11 mouse cellular contexts compared by ENCODE assay signal in genomic region chr7:57512955-57513354, GRCm38 (mm10). TPM values are rescaled to one million over a fixed set of nuclear protein-coding genes. Genes with fewer than 3 reads are reported as not detected.
DNase-seq lines count a peak whose midpoint lies in the region; ATAC-seq and TF ChIP-seq lines count a peak whose summit lies in the region.
"Had no signal": no experiment of that assay in that cellular context is flagged by ENCODE, and none has a peak within 500 bp of the region (broad histone marks: within the 10 kb centered on the region; RNA-seq: fewer than 3 reads in every experiment).

No protein-coding gene starts in this region.

- no peak overlapping the region for H3K9ac ChIP-seq in embryonic facial prominence, embryonic 11.5 days (replicated peaks; ENCODE audit: low read length)
- no peak overlapping the region for H3K9ac ChIP-seq in lung, postnatal 0 days (replicated peaks; ENCODE audit: low read depth)

- no peak for ATAC-seq in embryonic facial prominence, embryonic 11.5 days (replicated peaks; ENCODE audit: insufficient number of reproducible peaks, low FRiP score, low TSS enrichment, low read depth)
- ATAC-seq in lung, postnatal 0 days: no peak
- no peak for ATAC-seq in megakaryocyte-erythroid progenitor cell, adult 5-6 weeks (replicated peaks; ENCODE audit: low FRiP score, low TSS enrichment, poor library complexity, severe bottlenecking)

- peak; percentile 8 for DNase-seq in embryonic facial prominence, embryonic 11.5 days (ENCODE audit: low spot score)
- DNase-seq in embryonic facial prominence, embryonic 10.5 days (ENCODE audit: low spot score): no peak
- DNase-seq in left cerebral cortex, adult 2 months (ENCODE audit: extremely low spot score in 1 of 2, low spot score in 2 of 2): peak; percentile 41 to 56
- no peak for DNase-seq in left cerebral cortex, adult 8-10 months (ENCODE audit: low spot score in 2 of 2)
- DNase-seq in cerebellum, postnatal 10 days: peak; percentile 66 to 70
- DNase-seq in retina, embryonic 14.5 days (ENCODE audit: low spot score): peak; percentile 51
- DNase-seq in lung, postnatal 0 days (ENCODE audit: low spot score): no peak
- DNase-seq: liver had no signal

- peaks cover 30% of the 10 kb centered on the region for H3K27me3 ChIP-seq in embryonic facial prominence, embryonic 11.5 days (ENCODE audit: control insufficient read depth, insufficient read depth, low read length)
- peaks cover 42% of the 10 kb centered on the region for H3K27me3 ChIP-seq in embryonic facial prominence, embryonic 10.5 days (replicated peaks; ENCODE audit: low read depth, poor library complexity, severe bottlenecking)
- H3K27me3 ChIP-seq in lung, postnatal 0 days (replicated peaks; ENCODE audit: insufficient read depth, low read length): peaks cover 12% of the 10 kb centered on the region
- H3K27me3 ChIP-seq: CH12.LX had no signal

- WGBS in embryonic facial prominence, embryonic 11.5 days: 37% methylated on average over 3 of the region's 3 CpGs
- WGBS in embryonic facial prominence, embryonic 10.5 days: 30% methylated on average over 3 of the region's 3 CpGs
- WGBS in lung, postnatal 0 days: 19% methylated on average over 3 of the region's 3 CpGs

- H3K9me3 ChIP-seq in embryonic facial prominence, embryonic 11.5 days (replicated peaks; ENCODE audit: control insufficient read depth, low read length): no peaks in the 10 kb centered on the region
- no peaks in the 10 kb centered on the region for H3K9me3 ChIP-seq in embryonic facial prominence, embryonic 10.5 days
- no peaks in the 10 kb centered on the region for H3K9me3 ChIP-seq in lung, postnatal 0 days (ENCODE audit: low read length)

- H3K4me3 ChIP-seq in embryonic facial prominence, embryonic 11.5 days (ENCODE audit: low read depth, low read length): no peak overlapping the region
- no peak overlapping the region for H3K4me3 ChIP-seq in embryonic facial prominence, embryonic 10.5 days
- no peak overlapping the region for H3K4me3 ChIP-seq in left cerebral cortex, adult 2 months
- H3K4me3 ChIP-seq in lung, postnatal 0 days (ENCODE audit: low read depth, low read length): no peak overlapping the region

- H3K36me3 ChIP-seq in embryonic facial prominence, embryonic 11.5 days (replicated peaks; ENCODE audit: control insufficient read depth, insufficient read depth, low read depth, low read length): no peaks in the 10 kb centered on the region
- no peaks in the 10 kb centered on the region for H3K36me3 ChIP-seq in embryonic facial prominence, embryonic 10.5 days (replicated peaks)
- H3K36me3 ChIP-seq in lung, postnatal 0 days (ENCODE audit: insufficient read depth, low read length): no peaks in the 10 kb centered on the region

- TF ChIP-seq EP300 in lung, postnatal 0 days (IDR thresholded peaks at IDR 0.05): no peak

- intact Hi-C loops in left cerebral cortex, adult 2 months (cut with DNase I): loop anchor here (10.0 kb wide), 5 partner anchors 272 to 1232 kb away; no protein-coding TSS in a partner anchor

- H3K4me2 ChIP-seq in embryonic facial prominence, embryonic 11.5 days (ENCODE audit: low read depth, low read length): no peak overlapping the region
- no peak overlapping the region for H3K4me2 ChIP-seq in lung, postnatal 0 days (replicated peaks; ENCODE audit: low read depth, low read length)

- H3K27ac ChIP-seq in embryonic facial prominence, embryonic 11.5 days (replicated peaks; ENCODE audit: low read depth, low read length): no peak overlapping the region
- no peak overlapping the region for H3K27ac ChIP-seq in embryonic facial prominence, embryonic 10.5 days (replicated peaks)
- H3K27ac ChIP-seq in left cerebral cortex, adult 2 months: no peak overlapping the region
- no peak overlapping the region for H3K27ac ChIP-seq in lung, postnatal 0 days (ENCODE audit: low read length)

- peak; percentile 70 for TF ChIP-seq CTCF in left cerebral cortex, adult 2 months (IDR thresholded peaks at IDR 0.05)
- no peak for TF ChIP-seq CTCF in lung, postnatal 0 days (IDR thresholded peaks at IDR 0.05)

- no peaks in the 10 kb centered on the region for H3K4me1 ChIP-seq in embryonic facial prominence, embryonic 11.5 days (ENCODE audit: control insufficient read depth, insufficient read depth, low read length)
- H3K4me1 ChIP-seq in embryonic facial prominence, embryonic 10.5 days: peaks cover 12% of the 10 kb centered on the region
- H3K4me1 ChIP-seq in lung, postnatal 0 days (ENCODE audit: insufficient read depth, low read depth, low read length): no peaks in the 10 kb centered on the region

RNA-seq across cellular contexts. Expression of gene Gabra5, which starts 3.1 kb away (rescaled TPM):
- polyA plus RNA-seq in embryonic facial prominence, embryonic 11.5 days (2014; fragmentation: Nextera tagmentation; extraction: Ambion mirVana): 1.0 and 1.3 TPM in 2 replicates
- polyA plus RNA-seq in embryonic facial prominence, embryonic 10.5 days (2016; fragmentation: Nextera tagmentation; extraction: Ambion mirVana): 0.06 and 0.27 TPM in 2 replicates
- total RNA-seq in left cerebral cortex, adult 2 months (2021): 10 to 100 TPM; 46.1 to 47.4 TPM
- 10 to 100 TPM; 41.6 to 50.5 (median 47.5) TPM for total RNA-seq in left cerebral cortex, adult 8-10 months (2022)
- polyA plus RNA-seq in lung, postnatal 0 days (2015; fragmentation: Nextera tagmentation; extraction: Ambion mirVana): not detected in 2 replicates
- not detected in 2 replicates for total RNA-seq in megakaryocyte-erythroid progenitor cell, adult 5-6 weeks (2014; fragmentation: Nextera tagmentation)
- not detected in 2 replicates for total RNA-seq in megakaryocyte-erythroid progenitor cell, adult 5-6 weeks (2017)
- total RNA-seq: CH12.LX had no signal
- polyA plus RNA-seq: gonadal fat pad, adult 2 months had no signal

Comparison
In these comparisons a context has a peak if more than half of its experiments do, and no peak if none do; other contexts are left out.
1. DNase-seq: peak in embryonic facial prominence, embryonic 11.5 days (single experiment), left cerebral cortex, adult 2 months (2 of 2), cerebellum, postnatal 10 days (2 of 2) and retina, embryonic 14.5 days (single experiment); none in embryonic facial prominence, embryonic 10.5 days (single experiment), left cerebral cortex, adult 8-10 months (0 of 2) and lung, postnatal 0 days (single experiment).
2. RNA of gene Gabra5, which starts 3.1 kb away (total RNA-seq): 41.6 to 50.5 TPM in left cerebral cortex, adult 8-10 months and 46.1 to 47.4 TPM in left cerebral cortex, adult 2 months; not detected in megakaryocyte-erythroid progenitor cell, adult 5-6 weeks; every median in the first group is over 10 times any median in the second.